Mouse (Mus musculus): ENCODE data around the gene Plpp1.

Gene Plpp1

DNA sequence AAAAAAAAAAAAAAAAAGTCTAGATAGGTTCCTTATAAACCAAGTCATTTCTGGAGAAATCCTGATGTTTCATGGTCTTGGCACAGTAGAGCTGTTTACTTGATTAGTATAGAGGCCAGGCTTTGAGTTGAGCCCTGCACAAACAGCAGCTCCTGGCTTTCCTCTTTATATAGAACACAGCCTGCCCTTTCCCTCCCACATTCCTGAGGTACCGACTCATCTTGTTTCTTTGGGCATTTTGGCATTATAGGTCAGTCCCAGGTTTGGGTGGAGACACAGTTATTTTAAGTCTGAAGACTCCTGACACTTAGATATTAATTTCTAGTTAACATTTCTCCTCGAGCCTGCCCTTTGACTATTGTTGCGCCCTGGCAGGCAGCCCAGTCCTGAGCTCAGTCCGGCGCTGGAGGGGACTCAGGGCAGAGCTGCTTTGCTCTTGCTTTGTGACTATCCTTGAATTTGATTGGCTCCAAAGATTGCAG is 61.3 kb downstream of the Plpp1 start:
- no peak for DNase-seq (ENCODE audit: low spot score)

DNA sequence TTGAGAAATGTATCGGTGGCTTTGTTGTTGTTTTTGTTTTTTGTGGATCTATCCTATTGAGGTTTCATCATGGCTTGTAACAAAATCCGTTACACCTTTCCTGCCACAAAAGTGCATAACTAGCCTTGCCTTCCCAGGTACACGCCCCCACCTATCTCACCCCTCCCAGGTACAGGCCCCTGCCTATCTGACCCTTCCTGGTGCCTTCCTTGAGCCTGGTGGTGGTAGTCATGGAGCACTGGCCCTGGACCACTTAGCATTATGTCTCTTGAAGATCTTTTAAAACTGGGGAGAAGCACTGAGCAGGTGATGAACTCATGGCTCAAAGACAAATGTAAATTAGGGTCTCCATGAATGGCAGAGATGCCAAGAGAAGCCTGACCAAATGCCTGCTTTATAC is 61.8 kb downstream of the Plpp1 start:
- no peak for DNase-seq (ENCODE audit: low spot score)

GRCm38 (mm10) chr13:112862978-112863677 is 62.5 kb downstream of the Plpp1 start:
- no peak for DNase-seq (ENCODE audit: low spot score)

DNA sequence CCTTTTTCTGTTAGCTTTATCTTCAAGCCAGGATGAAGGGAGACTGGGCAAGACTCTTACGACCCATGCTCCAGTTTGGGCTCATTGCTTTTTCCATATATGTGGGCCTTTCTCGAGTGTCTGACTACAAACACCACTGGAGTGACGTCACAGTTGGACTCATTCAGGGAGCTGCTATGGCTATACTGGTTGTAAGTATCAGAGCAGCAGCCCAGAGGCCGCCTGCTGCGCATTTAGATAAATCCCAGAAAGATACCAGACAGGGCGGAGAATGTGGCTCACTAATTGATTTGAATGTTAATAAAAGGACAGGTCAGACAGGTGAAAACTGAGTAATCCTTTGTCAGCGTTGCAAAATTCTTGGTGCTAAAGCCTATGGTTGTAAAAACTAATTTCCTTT is 66.2 kb downstream of the Plpp1 start:
- no peak for DNase-seq (ENCODE audit: low spot score)

DNA sequence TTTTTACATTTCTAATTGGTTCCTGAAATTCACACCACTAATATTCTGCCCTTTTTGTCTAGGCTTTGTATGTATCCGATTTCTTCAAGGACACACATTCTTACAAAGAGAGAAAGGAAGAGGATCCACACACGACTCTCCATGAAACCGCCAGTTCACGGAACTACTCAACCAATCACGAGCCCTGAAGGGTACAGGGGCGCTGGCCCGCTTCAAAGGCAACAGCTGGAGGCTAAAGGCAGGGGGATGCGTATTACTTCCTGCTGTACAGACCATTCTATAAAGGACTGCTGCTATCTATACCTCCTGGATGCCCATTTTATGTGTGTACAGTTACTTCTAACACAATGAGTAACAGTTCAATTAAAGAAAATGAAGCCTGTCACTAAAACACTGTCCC is 66.8 kb downstream of the Plpp1 start:
- DNase-seq (ENCODE audit: low spot score) = no peak

GRCm38 (mm10) chr13:112870039-112870690 is 69.6 kb downstream of the Plpp1 start:
- no peak for DNase-seq (ENCODE audit: low spot score)

DNA sequence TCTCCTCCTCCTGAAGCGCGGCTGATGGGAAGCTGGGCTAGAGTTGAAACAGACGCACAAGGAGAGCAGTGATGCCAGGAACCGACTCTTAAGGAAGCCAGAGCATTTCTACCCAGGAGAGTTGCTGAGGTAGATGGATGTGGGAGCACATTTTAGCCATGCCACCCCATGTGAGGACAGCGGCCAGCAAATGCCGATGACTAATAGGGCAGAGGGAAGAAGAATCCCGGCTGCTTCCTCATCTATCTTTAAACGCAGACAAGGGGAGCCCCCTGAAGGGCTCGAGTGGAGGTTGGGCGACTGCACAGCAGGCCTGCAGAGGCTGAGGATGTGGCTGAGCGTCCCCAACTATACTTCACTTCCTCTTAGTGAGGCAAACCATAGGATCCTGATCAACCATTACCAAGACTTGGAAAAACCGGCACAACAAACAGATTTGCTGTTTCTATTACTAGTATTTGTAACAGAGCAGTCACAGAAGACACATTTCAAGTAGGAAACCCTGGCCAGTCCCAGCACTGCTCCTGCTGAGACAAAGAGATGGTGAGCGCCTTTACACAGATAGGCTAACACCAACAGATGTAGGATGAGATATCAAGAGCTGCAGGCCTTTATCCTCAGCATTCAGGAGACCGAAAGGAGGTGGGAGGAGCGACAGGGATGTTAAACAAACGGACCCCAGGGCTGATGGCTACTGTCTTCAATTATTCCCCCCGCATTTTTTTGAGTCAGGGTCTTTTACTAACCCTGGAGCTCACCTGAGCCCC is 71.1 kb downstream of the Plpp1 start:
- DNase-seq (ENCODE audit: low spot score) = no peak

DNA sequence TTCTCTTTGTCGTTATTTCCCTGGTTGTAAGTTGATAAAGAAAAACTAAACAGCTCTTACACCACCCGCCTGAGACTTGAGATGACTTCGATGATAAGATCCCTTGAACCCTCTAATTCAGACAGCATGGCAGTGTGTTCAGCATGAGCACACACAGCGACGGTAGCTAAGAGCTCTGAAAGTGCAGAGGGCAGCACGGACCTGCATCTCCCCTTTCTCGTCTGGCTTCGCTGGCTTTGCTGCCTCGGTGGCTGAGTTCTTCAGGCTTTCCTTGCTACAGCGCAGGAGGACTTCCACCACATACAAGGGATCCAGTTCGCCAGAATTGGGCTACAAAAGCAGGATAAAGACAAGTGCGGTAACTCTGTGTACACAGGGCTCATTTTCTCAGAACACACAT is 86.6 kb downstream of the Plpp1 start:
- DNase-seq (ENCODE audit: low spot score) = no peak

DNA sequence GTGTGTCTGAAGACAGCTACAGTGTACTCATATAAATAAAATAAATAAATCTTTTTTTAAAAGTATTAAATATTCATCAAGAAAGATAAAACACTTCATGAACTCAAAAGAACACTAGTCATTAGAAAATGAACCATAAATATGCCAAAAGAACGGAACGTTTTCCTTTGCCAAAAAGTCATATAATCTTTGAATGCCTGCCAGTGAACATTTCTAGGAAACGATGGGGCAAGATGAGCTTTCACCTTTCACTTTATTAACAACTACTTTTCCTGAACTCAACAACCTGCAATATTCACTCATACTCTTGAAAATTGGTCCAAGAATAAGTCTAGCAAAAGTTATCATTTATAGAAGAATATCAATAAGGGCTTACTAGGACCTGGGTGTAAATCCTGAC is 101.6 kb downstream of the Plpp1 start:
- no peak for DNase-seq (ENCODE audit: low spot score)

GRCm38 (mm10) chr13:112909663-112910062 is 109.1 kb downstream of the Plpp1 start:
- no peak for DNase-seq (ENCODE audit: low spot score)

GRCm38 (mm10) chr13:112910434-112910833 is 109.8 kb downstream of the Plpp1 start:
- DNase-seq (ENCODE audit: low spot score) = no peak
